Mouse (Mus musculus): ENCODE data around the gene Gm11444. TPM values are rescaled to one million over a fixed set of nuclear protein-coding genes. Genes with fewer than 3 reads are reported as not detected.

Gene Gm11444
- not detected for total RNA-seq (2021)

DNA sequence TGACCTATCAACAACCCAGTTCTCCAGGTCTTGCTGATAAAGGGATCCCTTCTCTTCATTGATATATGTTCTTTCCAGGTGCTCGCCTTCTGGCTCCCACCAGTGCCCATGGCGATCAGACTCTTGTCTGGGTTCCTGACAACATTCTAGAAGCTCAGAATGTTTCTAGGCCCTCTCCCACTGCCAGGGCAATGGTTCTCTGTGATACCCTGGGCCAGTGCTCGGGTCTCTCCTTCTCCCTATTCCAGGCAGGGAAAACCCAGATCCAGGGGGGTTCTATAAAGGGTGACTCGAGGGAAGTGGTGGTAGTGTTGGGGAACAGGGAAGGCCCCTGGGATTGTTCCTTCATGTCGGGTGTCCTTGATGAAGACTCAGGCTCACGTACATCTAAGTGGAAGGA is at the start of gene Gm11444:
TSS of gene Gm11444 (minus strand) at position 101 of the 400 bp plus-strand sequence.
- DNase-seq (ENCODE audit: low spot score in 2 of 2): no peak
- intact Hi-C loops (cut with DNase I): no loop called here

DNA sequence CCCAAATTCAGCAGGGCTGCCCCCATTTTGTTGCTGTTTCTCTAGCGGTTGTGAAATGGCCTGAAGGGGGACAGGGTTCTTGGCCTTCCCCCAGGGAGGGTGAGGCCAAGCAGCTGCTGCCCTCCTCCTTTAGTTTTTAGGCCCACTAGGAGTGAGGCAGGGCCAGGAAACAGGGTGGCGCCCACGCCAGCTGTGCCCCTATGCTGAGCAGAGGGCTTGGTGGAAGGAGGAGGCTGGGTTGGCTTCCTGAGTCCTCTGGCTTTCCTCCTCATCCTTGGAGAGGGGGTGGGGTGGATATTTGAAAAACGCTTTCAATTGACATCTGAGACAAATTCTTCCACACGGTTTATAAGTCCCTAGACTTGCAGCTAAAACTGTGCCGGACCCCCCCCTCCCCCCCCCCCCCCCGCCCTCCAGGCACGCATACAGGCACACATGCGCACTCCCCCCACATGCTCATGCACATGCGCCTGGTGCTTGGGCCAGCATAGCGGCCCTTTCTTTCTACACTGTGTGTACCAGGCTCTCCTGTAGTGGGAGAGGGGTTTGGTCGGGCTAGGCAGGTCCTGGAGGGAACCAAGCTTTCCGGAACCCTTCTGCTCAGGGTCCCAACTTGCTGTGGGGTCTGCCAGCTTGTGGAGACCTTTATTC is 46.3 kb upstream of the Gm11444 start:
- intact Hi-C loops (cut with DNase I): no loop called here
- no peak for DNase-seq (ENCODE audit: low spot score in 2 of 2)

DNA sequence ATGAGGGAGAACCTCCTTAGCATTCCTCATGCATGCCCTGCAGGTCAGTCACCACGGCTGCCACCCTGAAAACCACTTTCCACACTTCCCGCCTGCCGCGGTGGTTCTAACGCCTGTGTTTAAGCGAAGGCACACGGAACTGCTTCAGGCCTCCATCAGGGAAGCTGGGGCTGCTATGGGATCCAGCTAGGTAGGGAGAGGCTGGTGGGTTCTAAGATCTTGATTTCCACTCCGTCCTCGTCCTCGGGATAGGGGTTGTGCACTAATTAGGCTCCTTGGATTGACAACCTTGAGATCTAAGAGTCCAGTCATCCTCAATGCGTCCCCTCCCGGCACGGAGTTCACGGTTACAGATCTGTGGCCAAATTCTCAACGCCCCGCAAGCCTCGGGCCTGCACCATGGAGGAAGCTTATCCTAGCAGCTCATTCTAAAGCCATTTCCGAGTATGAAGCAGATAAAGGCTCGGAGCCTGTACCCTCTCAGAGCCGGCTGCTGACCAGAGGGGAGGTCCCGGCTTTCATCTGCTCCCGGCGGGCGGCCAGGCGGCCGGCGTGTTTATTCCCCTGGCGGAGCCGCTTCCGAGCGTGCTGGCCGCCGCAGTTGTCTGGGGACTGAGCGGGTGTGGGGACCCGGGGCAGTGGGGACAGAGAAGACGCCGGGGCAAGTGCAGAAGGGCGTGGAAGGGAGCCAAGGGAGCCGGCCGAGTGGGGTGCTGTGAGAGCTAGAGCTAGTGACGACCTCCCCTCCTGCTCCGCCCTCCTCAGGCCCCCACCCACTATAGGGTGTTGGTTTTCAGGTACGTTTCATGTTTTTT is 44.8 kb upstream of the Gm11444 start:
- intact Hi-C loops (cut with DNase I): no loop called here
- DNase-seq (ENCODE audit: low spot score in 2 of 2): no peak

DNA sequence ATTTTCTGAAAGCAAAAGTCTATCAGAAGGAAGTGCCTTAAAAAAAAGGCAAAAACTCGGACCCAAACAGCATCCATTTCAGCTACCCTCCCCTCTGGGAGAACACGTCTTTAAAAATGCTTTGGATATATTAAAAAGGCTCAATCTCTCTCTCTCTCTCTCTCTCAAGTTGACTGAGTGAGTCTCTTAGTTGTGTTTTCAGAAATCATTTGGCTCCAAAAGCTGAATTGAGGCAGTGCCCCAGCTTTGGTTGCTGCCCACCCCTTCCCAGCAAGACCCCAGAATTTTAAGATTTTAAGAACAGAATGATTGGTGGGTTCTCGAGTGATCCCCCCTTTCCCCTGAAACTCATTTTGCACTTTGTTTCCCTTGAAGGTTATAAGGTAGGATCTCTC is 44.0 kb upstream of the Gm11444 start:
- DNase-seq (ENCODE audit: low spot score in 2 of 2): no peak
- intact Hi-C loops (cut with DNase I): no loop called here

DNA sequence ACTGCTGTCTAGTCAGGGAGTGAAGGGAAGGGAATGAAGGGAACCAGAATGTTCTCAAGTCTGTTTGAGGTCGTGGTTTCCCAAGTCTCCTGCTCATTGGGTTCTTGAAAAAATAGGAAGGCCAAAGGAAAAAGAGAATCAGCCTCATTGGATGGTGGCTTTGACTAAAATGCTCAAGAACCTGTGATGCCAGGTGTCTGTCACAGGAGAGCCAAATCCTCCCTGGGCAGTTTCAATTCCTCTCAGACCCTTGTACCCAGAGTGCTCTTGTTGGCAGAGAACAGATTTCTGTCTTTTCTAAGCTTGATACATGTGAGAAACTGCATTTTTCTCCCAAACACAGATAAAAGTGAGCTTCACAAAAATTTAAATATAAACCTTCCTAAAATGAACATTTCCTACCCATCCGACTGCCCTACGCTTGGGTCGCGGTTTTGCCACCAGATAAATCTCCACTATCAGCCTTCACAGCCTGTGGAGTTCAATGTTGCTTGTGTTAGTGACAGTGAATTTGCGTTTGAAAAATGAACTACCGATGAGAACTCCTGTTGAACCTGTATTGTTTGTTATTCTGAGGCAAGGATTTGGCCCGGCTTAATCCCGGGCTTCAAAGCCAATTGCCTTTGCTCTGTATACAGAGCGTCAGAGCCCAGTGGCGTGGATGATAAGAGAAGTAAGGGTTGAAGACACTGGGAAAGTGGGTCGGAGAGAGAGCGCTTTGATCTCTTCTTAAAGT is 43.4 kb upstream of the Gm11444 start:
- no peak for DNase-seq (ENCODE audit: low spot score in 2 of 2)
- intact Hi-C loops (cut with DNase I): loop anchor here (2.0 kb wide), 1 partner anchor 59 kb away; no protein-coding TSS in a partner anchor

DNA sequence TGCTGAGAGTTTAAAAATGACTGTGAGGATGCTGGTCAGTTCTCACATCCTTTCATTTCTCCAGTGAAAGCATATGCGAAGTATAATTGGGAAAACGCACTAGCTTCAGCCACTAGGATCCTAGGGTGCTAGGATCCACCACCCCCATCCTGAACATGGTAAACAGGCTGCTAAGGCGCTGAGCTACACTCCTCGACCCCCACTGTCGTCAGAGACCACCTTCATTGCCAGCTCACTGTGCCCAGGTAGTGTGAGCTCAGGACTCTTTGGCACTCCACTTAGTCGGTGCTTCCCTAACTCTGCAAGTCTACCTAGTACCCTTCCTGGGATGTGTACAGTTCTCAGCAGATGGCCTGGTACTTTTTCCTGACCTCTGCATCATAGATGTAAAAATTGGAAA is 42.6 kb upstream of the Gm11444 start:
- no peak for DNase-seq (ENCODE audit: low spot score in 2 of 2)
- intact Hi-C loops (cut with DNase I): loop anchor here (2.0 kb wide), 1 partner anchor 58 kb away; no protein-coding TSS in a partner anchor

DNA sequence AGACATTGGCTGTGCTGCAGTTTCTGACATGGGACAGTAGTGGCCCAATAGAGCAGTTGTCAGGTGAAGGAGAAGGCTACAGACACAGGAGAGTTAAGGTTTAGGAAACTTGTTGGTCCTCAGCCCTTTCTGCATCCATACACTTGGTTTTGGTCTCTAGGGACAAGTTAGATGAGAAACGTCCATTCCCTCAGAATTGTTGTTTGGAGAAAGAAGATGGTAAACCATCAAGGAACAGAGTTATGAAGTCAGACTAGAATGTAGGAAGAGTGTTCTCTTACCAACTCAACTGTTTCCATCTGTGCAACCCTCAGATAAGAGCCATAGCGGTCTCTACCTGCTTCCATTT is 41.5 kb upstream of the Gm11444 start:
- no peak for DNase-seq (ENCODE audit: low spot score in 2 of 2)
- intact Hi-C loops (cut with DNase I): loop anchor here (2.0 kb wide), 2 partner anchors 57 to 1373 kb away; no protein-coding TSS in a partner anchor

DNA sequence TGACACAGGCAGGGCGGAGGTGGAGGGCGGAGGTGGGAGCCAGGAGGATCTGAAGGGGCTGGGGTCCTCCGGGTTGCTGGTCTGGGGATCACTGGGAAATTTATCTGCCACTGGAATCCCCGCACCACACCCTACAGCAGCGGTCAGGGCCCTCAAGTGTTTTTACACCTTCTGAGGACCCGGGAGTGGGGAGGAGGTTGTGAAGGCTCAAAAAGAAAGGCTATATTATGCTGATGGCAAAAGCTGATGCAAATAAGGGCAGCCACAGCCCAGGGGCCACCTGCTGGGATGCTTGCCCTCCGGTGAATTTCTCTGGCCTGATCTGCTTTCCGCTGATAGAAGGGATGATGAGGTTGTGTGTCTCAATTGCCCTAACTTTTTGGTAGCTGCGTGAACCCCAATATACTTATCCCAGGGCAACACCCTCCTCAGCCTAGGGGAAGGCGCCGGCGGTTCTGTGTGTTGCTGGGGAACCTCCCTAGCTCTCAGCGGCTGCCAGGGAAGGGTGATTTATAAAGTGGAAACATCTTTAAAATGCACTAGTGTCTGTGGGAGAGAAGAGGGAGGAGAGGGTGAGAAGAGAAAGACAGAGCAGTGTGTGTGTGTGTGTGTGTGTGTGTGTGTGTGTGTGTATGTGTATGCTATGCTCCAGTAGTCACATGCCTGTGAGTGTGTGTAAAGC is 41.0 kb upstream of the Gm11444 start:
- no peak for DNase-seq (ENCODE audit: low spot score in 2 of 2)
- intact Hi-C loops (cut with DNase I): loop anchor here (2.0 kb wide), 1 partner anchor 1372 kb away; no protein-coding TSS in a partner anchor

DNA sequence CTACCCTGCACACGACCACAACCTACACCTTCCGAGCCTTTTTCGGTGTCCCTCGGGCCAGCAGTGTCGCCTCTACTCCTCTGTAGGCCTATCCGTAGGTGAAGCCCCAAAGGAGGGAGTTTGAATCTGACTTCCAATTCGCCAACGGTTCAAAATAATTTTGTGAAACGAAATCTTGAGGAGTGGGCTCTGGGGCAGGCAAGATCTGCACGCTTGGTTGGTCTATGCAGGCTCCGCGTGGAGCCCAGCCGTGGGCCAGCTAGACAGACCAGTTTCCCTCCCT is 40.4 kb upstream of the Gm11444 start:
- intact Hi-C loops (cut with DNase I): loop anchor here (2.0 kb wide), 1 partner anchor 1372 kb away; no protein-coding TSS in a partner anchor
- peak in 1 of 2 experiments; percentile 6 for DNase-seq (ENCODE audit: low spot score in 2 of 2)

DNA sequence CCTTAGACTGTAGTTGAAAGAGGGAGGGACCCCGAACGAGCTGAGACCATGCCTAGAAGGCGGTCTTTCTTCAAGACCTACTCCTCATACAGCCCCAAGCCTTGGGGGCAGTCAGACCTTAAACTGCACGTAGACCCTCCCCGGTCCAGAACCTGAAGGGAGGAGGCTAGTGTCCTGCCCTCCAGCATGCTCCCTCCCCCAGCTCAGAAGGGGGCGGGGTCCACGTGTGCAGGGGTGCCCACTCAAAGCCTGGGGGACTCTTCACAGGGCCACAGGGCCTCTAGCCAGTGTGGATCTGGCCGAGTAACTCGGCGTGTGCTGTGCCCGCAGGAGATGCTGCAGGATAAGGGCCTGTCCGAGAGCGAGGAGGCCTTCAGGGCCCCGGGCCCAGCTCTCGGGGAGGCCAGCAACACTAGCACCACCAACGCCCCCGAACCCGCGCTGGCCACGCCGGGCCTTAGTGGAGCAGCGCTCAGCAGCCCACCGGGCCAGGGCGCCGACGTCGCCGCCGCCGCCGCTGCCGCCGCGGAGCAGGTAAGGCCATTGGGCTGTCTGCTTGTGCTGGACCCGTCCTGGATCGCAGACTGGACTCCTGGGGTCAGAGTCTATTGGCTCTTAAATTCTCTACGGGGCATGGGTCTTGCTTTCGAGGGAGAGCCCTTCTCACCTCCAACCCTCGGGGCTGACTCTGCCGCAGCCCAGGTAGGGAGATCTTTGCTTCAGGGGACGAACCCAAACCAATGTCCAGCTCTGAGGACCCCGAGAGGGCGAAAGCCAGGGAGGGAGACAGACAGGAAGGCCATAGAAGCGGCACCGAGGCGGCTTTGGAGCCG is 39.8 kb upstream of the Gm11444 start:
- intact Hi-C loops (cut with DNase I): loop anchor here (2.0 kb wide), 1 partner anchor 1371 kb away; no protein-coding TSS in a partner anchor
- DNase-seq (ENCODE audit: low spot score in 2 of 2): no peak

DNA sequence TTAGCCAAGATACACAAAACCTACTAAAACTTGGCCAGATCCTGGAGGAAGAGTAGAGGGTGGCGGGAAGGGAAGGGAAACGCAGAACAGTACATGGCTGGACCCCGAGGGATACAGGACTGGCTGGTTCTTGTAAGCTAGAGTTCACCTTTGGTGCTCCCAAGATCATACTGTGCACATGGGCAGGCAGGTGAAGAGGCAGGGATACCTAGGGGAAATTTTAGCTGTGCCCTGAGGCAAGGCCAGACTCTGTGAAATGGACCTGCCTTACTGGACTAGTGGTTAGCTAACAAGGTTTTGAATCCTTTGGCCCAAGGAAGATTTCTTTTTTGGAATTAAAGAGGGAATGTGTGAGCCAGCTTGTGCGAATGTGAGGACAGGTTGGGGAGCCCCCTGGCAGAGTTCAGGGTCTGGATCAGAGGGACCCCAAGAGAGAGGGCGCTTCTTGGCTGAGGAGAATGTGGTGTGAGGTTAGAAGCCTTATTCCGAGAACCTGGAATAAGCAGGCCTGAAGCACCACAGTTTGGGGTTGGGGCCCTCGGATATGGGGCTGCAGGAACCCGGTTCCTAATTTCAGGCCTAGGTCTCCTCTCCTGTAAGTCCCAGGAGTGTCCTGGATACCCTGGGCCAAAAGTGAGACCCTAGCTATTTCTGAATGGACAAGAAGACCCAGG is 39.1 kb upstream of the Gm11444 start:
- intact Hi-C loops (cut with DNase I): no loop called here
- no peak for DNase-seq (ENCODE audit: low spot score in 2 of 2)

DNA sequence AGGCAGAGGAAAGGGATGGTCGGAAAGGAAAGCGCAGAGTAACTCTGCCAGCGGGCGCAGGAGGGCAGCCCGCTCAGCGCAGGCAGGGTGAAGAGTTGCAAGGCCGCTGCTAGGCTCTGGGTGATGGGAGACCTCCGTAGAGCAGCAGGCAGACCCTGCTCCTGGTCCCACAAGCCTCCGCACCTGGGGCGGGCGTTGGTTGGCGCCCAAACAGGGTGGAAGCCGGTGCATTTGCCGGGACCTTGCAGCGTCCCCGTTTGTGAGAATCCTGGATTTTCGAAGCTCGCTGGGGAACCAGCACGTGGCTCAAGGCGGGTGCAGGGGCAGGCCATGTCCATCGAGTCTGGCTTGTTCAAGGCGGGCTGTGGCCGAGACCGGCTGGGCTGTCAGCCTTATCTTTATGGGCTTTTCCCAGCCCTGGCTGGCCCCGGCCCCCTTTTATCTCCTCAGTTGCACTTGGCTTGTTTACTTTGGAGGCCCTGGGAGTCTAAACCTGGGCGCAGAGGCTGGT is 38.4 kb upstream of the Gm11444 start:
- no peak for DNase-seq (ENCODE audit: low spot score in 2 of 2)
- intact Hi-C loops (cut with DNase I): no loop called here

DNA sequence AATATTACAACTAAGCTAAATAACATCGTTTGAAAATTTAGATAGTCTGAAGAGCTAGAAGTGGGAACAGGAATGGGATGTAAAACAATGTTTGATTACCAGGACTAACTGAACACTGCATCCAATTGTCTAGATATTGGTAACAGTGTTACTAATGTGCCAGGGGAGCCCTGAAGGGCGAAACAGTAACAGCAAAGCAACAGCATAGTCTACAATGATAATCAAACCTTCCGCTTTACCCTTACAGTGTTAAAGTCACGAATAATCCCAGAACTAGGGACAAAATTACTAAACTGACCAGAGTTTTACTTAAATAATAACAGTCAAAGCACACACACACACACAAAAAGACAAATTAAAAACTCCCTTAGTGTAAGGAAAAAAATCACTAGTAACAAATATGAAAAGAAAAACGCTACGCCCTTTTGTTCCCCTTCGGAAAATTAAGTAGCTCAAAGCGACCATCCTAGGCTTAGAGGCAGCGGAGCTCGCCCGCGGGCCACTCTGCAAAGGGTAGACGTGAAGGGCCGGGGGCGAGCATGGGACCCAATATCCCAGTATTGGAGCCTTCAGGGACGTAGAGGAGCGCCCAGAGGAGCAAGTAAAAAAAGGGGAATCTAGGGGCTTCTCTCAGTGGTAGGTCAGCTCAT is 37.8 kb upstream of the Gm11444 start:
- intact Hi-C loops (cut with DNase I): no loop called here
- DNase-seq (ENCODE audit: low spot score in 2 of 2): no peak

DNA sequence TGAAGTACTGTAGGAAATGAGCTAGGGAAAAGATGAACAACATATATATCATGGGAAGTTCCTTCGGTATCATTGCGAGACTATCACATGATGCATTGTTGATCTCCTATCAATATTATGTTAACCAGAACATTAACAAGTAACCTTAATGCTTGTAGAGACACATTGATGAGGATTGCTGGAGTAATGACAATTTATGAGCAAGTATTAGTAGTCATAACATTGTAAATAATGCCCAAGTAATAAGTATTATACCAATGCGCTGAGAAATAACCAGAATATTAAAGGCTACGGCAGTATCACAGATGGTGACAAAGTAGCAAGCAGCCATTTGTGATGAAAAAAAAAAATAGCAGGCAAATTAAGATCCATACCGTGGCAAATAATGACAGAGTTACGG is 37.1 kb upstream of the Gm11444 start:
- intact Hi-C loops (cut with DNase I): no loop called here

DNA sequence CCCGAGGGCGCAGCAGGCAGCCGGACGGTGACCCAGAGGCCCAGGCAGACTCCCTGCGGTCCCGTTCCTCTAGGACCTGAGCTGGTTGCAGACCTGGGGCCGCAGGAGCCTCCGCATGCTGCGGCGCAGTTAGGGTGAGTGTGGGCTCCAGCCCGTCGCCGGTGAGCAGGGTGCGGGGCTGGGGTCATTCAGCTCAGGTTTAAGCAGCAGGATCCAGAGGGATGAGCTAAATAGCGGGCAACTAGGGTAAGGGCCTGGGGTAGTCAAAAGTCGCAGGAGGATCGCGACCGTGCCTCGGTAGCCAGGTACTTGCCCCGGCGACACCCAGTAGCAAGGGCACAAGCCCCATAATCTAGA is 36.3 kb upstream of the Gm11444 start:
- intact Hi-C loops (cut with DNase I): no loop called here
- DNase-seq (ENCODE audit: low spot score in 2 of 2): no peak

More for the DNA sequence above, 37.1 kb upstream of the Gm11444 start:
- DNase-seq (ENCODE audit: low spot score in 2 of 2): no peak

DNA sequence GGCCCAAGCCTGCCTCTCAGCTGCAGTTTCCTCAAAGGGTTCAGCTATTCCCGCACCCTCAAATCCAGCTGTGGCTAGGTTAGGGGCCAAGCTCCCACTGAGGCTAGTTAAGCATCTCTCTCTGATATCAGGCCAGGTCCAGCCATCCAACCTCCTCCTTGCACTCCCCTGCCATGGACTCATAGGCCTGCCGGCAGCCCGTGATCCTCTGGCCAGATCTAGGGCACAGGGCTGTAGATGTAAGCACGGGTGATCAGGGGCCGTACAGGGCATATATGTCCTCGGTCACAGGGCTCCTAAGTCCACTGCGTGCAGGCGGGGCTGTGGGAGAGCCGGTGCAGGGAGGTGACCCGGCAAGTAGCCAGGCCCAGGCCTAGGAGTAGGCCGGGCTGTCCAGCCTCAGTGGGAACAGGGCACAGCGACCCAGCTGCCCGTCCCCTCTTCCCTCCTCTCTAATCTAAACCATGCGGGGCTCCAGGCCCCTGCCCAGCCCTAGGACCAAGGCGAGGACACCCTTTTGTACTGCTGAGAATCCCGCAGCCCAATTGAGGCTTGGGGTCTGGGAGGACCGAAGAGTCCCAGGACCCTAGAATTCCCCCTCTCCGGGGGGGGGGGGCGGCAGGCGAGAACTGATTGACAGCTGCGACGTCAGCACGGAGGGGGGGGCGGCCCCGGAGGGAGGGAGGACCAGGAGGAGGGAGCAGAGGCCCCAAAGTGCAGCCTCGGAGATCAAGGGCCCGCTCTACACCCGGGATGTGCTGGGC is 35.7 kb upstream of the Gm11444 start, which contains the start of gene Tbx4:
TSS of gene Tbx4 (plus strand) at position 758 of the 764 bp plus-strand sequence.
- intact Hi-C loops (cut with DNase I): no loop called here

DNA sequence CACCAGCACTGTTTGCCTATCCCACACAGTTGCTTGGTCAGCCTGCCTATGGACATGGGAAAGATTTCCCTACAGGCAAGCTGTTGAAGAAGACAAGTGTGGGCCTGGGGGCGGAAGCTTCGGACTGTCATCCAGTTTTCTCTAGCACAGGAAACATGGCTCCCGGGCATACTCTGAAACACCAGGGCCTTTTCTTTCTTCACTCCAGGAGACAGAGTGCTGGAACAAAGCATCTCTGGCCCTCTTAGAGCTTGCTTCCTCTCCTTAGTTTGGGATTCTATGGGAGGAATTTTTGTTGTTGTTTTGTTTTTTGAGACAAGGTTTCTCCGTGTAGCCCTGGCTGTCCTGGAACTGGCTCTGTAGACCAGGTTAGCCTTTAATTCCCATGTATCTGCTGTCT is 34.4 kb upstream of the Gm11444 start:
- intact Hi-C loops (cut with DNase I): no loop called here
- DNase-seq (ENCODE audit: low spot score in 2 of 2): no peak

More for the DNA sequence above, 35.7 kb upstream of the Gm11444 start, which contains the start of gene Tbx4:
- no peak for DNase-seq (ENCODE audit: low spot score in 2 of 2)
